Mouse (Mus musculus) frontal cortex, adult 2 months (tissue): Measurements from ENCODE around the gene Plpp3. TPM values are rescaled to one million over a fixed set of nuclear protein-coding genes. Genes with fewer than 3 reads are reported as not detected.

Experiments
- DNase-seq, 2 experiments: peaks; one replicate each; pipeline ENCODE4 v3.0.0; 2022; ENCODE audit warnings: low spot score in 1 of 2; ENCODE audit errors: extremely low spot score in 1 of 2
- polyA plus RNA-seq: library from polyadenylated mRNA; depleted of rRNA; stranded (reverse); fragments of >200 nt; gene quantifications from 2 replicates; pipeline ENCODE4 v1.2.3, GENCODE M21; 2012; rRNA removed

The Plpp3 gene
- polyA plus RNA-seq, 1 experiment, result 237 TPM

- DNase-seq, result no peak
Observed at GRCm38 (mm10) chr4:105279806-105280205, 122.7 kb downstream of the Plpp3 start.

DNA sequence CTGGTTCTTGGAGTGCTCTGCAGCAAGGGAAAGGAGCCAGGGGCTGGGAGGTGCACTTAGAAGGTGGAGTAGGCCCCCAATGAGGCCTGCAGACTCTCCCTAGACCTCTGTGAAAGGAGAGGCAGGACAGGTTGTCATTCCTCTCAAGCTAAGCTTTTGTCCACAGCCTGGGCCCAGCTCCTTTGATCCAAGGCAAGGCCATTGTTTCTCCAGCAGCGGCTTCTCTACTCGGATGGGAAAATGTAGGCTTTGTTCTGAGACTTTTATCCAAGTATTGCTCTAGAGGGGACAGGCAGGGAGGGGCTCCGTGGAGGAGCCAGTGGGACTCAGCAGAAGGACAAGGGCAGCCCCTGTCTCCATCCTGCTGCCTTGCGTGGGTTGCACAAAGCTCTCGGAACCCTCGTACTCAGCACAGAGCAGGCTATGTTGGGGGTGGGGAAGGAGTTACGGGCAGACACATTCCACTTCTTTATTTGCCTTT, 124.6 kb downstream of the Plpp3 start:
- no peak for DNase-seq

Other genes starting within 250 kb of the Plpp3 start
- 0.92 and 1.0 TPM in 2 replicates for gene Fyb2, start 243.9 kb upstream of the Plpp3 start, polyA plus RNA-seq
- gene Prkaa2, start 47.5 kb upstream of the Plpp3 start, polyA plus RNA-seq, result 9.6 and 11.5 TPM in 2 replicates